Mouse (Mus musculus) forebrain, postnatal 0 days (tissue): Measurements from ENCODE around the gene Rnf135. TPM values are rescaled to one million over a fixed set of nuclear protein-coding genes. Genes with fewer than 3 reads are reported as not detected.
"Not testable (repeated sequence)": the region's sequence is repeated elsewhere in the genome, so short reads cannot be mapped to it uniquely, and the experiment has no call there.

Experiments
- ATAC-seq: fragments of 200-750 bp; cut with Nextera tagmentation; 2 replicates; pipeline ENCODE4 v1.8.0; 2017; ENCODE audit warnings: mild to moderate bottlenecking, moderate library complexity
- DNase-seq: peaks from one replicate; pipeline ENCODE4 v3.0.0-alpha.2; 2015
- H3K27ac ChIP-seq: fragments of 300-500 bp; sonication (generic); 2 replicates; pipeline ENCODE4 v1.5.1; 2014; ENCODE audit warnings: low read depth, mild to moderate bottlenecking, antibody characterized with exemption, low read length, moderate library complexity, mixed read lengths
- H3K27me3 ChIP-seq: fragments of 300-500 bp; sonication (generic); 2 replicates; pipeline ENCODE4 v1.6.1; 2014; ENCODE audit warnings: mild to moderate bottlenecking, low read length, mixed read lengths; ENCODE audit not compliant: insufficient read depth
- H3K36me3 ChIP-seq: fragments of 300-500 bp; sonication (generic); 2 replicates; pipeline ENCODE4 v1.6.1; 2014; ENCODE audit warnings: mild to moderate bottlenecking, moderate library complexity; ENCODE audit not compliant: insufficient read depth
- H3K4me1 ChIP-seq: fragments of 300-500 bp; sonication (generic); 2 replicates; pipeline ENCODE4 v1.6.1; 2014; ENCODE audit warnings: antibody characterized with exemption; ENCODE audit not compliant: insufficient read depth
- H3K4me2 ChIP-seq: fragments of 300-500 bp; sonication (generic); 2 replicates; pipeline ENCODE4 v1.6.1; 2014; ENCODE audit warnings: low read depth, mild to moderate bottlenecking, moderate library complexity
- H3K4me3 ChIP-seq: fragments of 300-500 bp; sonication (generic); 2 replicates; pipeline ENCODE4 v1.5.1; 2014; ENCODE audit warnings: low read depth, low read length, mixed read lengths
- H3K9ac ChIP-seq: fragments of 300-500 bp; sonication (generic); 2 replicates; pipeline ENCODE4 v1.6.1; 2014; ENCODE audit warnings: mild to moderate bottlenecking
- H3K9me3 ChIP-seq: fragments of 300-500 bp; sonication (generic); 2 replicates; pipeline ENCODE4 v1.6.1; 2016; ENCODE audit warnings: low read length
- CTCF ChIP-seq: sonication (generic); IDR thresholded peaks from 2 replicates; pipeline ENCODE4 v1.5.1; 2016; ENCODE audit warnings: antibody characterized with exemption, control low read depth, low read depth
- WGBS: fragments of 180-500 bp; shearing (Covaris S2); extraction: QIAGEN DNeasy Blood & Tissue Kit; methylation state at CpG from one replicate; pipeline ENCODE4 v1.1.7; 2014; 5-methylcytosine and 5-hydroxymethylcytosine counted together
- polyA plus RNA-seq: library from polyadenylated mRNA; unstranded; fragments of >200 nt; fragmentation: Nextera tagmentation; extraction: Ambion mirVana; gene quantifications from 2 replicates; pipeline ENCODE4 v1.2.1, GENCODE M21; 2015
- total RNA-seq: library from RNA; depleted of rRNA; stranded (reverse); fragments of >200 nt; gene quantifications from 2 replicates; pipeline ENCODE4 v1.2.3, GENCODE M21; 2014

Gene Rnf135
- total and polyA plus RNA-seq, 2 experiments from 2014 or later: 2.0 to 3.1 TPM

DNA sequence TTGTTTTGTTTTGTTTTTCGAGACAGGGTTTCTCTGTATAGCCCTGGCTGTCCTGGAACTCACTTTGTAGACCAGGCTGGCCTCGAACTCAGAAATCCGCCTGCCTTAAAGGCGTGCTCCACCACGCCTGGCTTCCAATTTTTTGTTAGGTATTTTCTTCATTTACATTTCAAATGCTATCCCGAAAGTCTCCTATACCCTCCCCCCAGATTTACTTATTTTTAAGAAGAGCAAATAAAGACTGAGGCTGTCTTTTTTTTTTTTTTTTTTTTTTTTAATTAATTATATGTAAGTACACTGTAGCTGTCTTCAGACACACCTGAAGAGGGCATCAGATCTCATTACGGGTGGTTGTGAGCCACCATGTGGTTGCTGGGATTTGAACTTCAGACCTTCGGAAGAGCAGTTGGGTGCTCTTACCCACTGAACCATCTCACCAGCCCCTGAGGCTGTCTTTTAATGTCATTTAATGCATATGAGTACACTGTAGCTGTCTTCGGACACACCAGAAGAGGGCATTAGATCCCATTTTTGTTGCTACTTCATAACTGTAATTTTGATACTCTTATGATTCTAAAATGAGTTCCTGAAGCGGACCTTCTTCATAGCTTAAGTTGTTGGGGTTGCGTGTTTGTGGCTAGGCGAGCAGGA lies 472 bp upstream of the Rnf135 start:
- peak overlapping the region; percentile 71 for H3K4me2 ChIP-seq
- not testable (repeated sequence) for DNase-seq, H3K27me3 ChIP-seq, H3K36me3 ChIP-seq, H3K4me1 ChIP-seq, H3K27ac ChIP-seq, H3K9me3 ChIP-seq
- peak overlapping the region; percentile 45 for H3K4me3 ChIP-seq
- ATAC-seq: peak; percentile 43
- peak; percentile 31 for TF ChIP-seq CTCF
- 42% methylated on average over 12 of the region's 12 CpGs for WGBS
- peak overlapping the region; percentile 48; the same call in 1 of the 2 replicates for H3K9ac ChIP-seq

DNA sequence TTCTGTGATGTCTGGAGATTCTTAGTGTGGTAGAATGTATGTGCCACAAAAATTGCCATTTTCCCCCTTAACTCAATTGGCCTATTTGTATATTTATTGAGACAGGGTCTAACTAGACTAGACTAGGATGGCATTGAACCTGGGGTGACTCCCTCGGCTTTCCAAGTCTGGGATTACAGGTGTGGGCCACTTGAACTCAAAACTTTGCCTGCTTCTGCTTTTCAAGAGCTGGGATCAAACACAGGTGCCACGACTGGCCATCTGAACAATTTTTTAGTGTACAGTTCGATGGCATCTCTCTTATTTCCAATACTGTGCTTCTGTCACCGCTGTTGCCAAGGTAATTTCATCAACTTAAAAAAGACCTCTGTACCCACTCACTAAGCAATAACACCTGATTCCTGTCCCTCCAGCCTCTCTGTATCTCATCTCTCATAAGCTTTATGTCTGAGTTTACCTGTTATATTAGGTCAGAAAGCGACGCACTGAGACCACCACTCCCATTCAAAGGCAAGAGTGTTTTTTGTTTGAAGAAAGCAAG lies 950 bp downstream of the Rnf135 start:
- H3K9ac ChIP-seq: no peak overlapping the region
- H3K36me3 ChIP-seq: no peaks in the 10 kb centered on the region
- peak overlapping the region; percentile 71 for H3K4me2 ChIP-seq
- H3K27ac ChIP-seq: no peak overlapping the region
- no peak overlapping the region for H3K4me3 ChIP-seq
- no peaks in the 10 kb centered on the region for H3K9me3 ChIP-seq
- no peaks in the 10 kb centered on the region for H3K4me1 ChIP-seq
- DNase-seq (no peak), ATAC-seq (no peak)
- TF ChIP-seq CTCF: no peak
- WGBS: 86% methylated on average over 6 of the region's 6 CpGs
- no peaks in the 10 kb centered on the region for H3K27me3 ChIP-seq

DNA sequence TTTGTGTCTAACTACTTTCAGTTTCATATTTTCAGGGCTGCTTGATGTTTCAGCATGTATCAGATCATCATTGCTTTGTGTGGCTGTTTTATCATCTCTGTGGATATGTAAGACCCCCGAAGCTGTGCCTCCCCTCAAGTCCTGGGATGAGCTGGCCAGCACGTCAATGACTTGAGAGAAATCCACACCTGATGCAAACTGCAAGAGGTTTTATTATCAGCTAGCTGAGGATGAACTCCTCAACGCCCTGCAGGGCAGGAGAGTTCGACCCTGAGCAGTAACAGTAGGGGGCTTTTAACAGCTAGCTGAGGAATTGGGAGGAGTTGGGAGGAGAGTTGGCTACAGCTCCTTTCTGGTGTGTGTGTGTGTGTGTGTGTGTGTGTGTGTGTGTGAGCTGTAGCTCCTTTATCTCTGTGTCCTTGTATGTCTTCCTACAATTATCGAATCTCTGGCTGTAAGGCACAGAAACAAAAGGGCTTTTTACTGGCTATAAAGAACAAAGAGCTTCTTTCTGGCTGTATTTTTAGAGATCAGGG lies 1.9 kb downstream of the Rnf135 start:
- not testable (repeated sequence) for H3K9ac ChIP-seq, H3K27ac ChIP-seq, H3K4me2 ChIP-seq, H3K27me3 ChIP-seq, H3K4me1 ChIP-seq, ATAC-seq, H3K4me3 ChIP-seq, H3K9me3 ChIP-seq, H3K36me3 ChIP-seq, DNase-seq
- WGBS: 56% methylated on average over 5 of the region's 5 CpGs

DNA sequence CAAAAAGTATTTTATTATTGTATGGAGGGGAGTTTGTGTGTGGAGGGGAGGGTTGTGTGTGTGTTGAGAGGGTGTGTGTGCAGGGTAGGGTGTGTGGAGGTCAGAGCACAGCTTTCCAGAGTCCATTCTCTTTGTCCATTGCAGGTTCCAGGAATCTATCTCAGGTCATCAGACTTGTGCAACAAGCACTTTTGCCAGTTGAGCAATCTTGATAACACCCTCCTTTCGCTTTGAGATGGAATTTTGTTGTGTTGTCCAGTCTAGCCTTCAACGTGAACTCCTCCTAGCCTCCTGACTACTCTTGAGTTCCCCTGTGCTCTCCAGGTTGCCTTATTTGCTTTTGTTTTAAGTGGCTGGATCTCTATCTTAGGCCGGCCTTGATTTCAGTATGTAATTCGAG lies 6.6 kb downstream of the Rnf135 start:
- H3K4me3 ChIP-seq: no peak overlapping the region
- no peak for TF ChIP-seq CTCF
- H3K27me3 ChIP-seq: no peaks in the 10 kb centered on the region
- H3K36me3 ChIP-seq: no peaks in the 10 kb centered on the region
- no peaks in the 10 kb centered on the region for H3K9me3 ChIP-seq
- no peak overlapping the region for H3K27ac ChIP-seq
- ATAC-seq (no peak), DNase-seq (no peak)
- WGBS: 74% methylated on average over 4 of the region's 4 CpGs
- no peaks in the 10 kb centered on the region for H3K4me1 ChIP-seq
- no peak overlapping the region for H3K4me2 ChIP-seq
- no peak overlapping the region for H3K9ac ChIP-seq

DNA sequence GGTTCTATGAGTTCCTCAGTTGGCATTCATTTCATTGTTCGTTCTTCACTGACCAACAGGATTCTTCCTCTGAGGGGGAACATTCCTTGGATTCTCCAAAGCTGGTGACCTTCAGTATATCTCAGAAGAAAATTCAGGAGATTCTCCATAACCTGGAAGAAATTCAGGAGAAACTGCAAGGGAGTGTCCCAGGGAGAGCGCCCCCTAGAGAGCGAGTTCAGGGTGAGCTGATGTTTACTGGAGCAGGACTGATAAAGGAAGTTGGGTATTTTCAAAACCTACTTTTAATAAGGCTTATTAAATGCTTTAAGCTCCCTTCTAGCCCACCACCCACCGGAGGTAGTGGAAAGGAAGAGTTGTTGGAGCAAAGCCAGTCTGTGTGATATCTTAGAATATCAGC lies 10.2 kb downstream of the Rnf135 start:
- WGBS: 65% methylated on average over 4 of the region's 4 CpGs
- Histone ChIP-seq H3K4me3 (no peak overlapping the region), H3K27ac (no peak overlapping the region), H3K4me1 (no peaks in the 10 kb centered on the region), H3K4me2 (no peak overlapping the region), H3K27me3 (no peaks in the 10 kb centered on the region), H3K9ac (no peak overlapping the region), H3K9me3 (no peaks in the 10 kb centered on the region), H3K36me3 (no peaks in the 10 kb centered on the region)
- DNase-seq (no peak), ATAC-seq (no peak)
- TF ChIP-seq CTCF: no peak

DNA sequence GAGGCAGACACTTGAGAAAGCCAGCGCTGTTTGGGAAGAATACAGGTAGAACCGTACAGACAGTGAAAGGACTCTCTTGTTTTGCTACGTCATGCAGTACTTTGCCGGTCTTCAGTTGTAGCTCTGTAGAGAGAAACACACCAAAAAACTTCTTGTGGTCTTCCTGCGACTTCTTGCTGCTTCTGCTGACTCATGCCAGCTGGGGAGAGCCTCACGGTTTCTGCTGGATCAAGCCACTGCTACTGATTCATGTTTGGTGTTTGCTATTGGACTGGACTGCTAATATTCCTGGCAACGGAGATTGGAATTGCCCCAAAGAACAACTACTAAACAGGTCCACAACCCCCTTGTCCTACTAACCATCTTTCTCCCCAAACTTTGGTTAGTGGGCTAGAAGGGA lies 12.7 kb downstream of the Rnf135 start:
- no peaks in the 10 kb centered on the region for H3K4me1 ChIP-seq
- DNase-seq (no peak), ATAC-seq (no peak)
- no peaks in the 10 kb centered on the region for H3K36me3 ChIP-seq
- WGBS: 89% methylated on average over 7 of the region's 7 CpGs
- H3K4me3 ChIP-seq: no peak overlapping the region
- no peak overlapping the region for H3K27ac ChIP-seq
- TF ChIP-seq CTCF: no peak
- no peak overlapping the region for H3K4me2 ChIP-seq
- H3K27me3 ChIP-seq: no peaks in the 10 kb centered on the region
- no peaks in the 10 kb centered on the region for H3K9me3 ChIP-seq
- H3K9ac ChIP-seq: no peak overlapping the region

DNA sequence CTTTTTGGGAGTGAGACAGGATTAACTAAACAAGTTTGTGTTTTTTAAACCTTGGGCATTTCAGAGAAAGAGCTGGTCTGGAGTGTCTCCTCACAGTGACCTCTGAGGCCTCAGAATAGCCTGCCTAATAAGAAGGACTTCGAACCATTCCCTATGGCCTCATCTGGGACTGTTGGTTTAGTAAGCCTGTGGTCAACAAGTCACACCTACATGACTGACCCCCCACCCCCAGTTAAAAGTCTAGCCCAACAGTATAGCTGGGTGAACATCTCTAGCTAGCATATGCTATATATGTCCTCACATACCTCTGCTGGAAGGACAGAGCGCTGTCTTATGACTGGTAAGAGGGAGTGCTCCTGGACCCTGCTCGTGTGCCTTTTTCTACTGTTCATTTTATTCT lies 15.7 kb downstream of the Rnf135 start:
- no peak for DNase-seq
- H3K4me2 ChIP-seq: no peak overlapping the region
- no peaks in the 10 kb centered on the region for H3K27me3 ChIP-seq
- no peak overlapping the region for H3K9ac ChIP-seq
- TF ChIP-seq CTCF: no peak
- no peak overlapping the region for H3K4me3 ChIP-seq
- ATAC-seq: no peak
- H3K9me3 ChIP-seq: no peaks in the 10 kb centered on the region
- H3K36me3 ChIP-seq: no peaks in the 10 kb centered on the region
- H3K4me1 ChIP-seq: no peaks in the 10 kb centered on the region
- WGBS: 90% methylated on average over 3 of the region's 3 CpGs
- H3K27ac ChIP-seq: no peak overlapping the region
